Mouse (Mus musculus) embryonic stem cell, embryonic (primary cell): ENCODE measurements around the gene Tmsb15b1.

ENCODE experiments used
- CTCF ChIA-PET, 4 experiments: fragments of 300-600 bp in 2 of 4; fragments of 350-600 bp in 2 of 4; sonication (Branson Sonifier 250); formaldehyde crosslinking; loops; one replicate each; lab custom pipeline; 2022; ENCODE audit warnings: inconsistent platforms in 2 of 4; lab: Charles Lee
- POLR2A ChIA-PET, 4 experiments: fragments of 300-600 bp in 2 of 4; fragments of 350-600 bp in 2 of 4; sonication (Branson Sonifier 250); formaldehyde crosslinking; loops; one replicate each; lab custom pipeline; 2022; ENCODE audit warnings: antibody characterized with exemption in 4 of 4, inconsistent platforms in 1 of 4; lab: Charles Lee

Tmsb15b1 gene

DNA sequence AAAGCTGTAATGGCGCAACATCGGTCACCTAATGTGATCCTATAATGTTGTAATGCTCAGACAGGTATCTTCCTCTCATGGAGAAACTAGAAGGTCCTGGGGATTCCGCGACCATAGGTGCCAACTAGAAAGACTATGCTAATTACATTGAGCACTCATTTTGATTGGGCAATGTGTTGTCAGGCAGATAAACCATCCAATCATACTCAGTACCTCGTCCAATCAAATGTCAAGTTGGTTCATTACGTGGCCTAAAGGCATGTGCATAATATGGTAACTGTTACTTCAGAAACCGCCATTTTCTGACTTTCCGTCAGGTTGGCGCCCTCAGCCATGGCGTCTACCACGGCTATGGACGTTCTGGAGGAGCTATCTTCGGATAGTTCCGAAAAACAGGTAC, 49.6 kb downstream of the Tmsb15b1 start, which contains the start of gene H2bfm:
Gene H2bfm, plus strand, starts transcription at position 295 of the 400 bp plus-strand sequence.
- CTCF ChIA-PET: interaction anchor here in 1 of 4 experiments (0.6 kb wide), 1 partner anchor 243 kb away, joined by 3 read pairs; no protein-coding TSS in a partner anchor
- POLR2A ChIA-PET: no interaction called here

DNA sequence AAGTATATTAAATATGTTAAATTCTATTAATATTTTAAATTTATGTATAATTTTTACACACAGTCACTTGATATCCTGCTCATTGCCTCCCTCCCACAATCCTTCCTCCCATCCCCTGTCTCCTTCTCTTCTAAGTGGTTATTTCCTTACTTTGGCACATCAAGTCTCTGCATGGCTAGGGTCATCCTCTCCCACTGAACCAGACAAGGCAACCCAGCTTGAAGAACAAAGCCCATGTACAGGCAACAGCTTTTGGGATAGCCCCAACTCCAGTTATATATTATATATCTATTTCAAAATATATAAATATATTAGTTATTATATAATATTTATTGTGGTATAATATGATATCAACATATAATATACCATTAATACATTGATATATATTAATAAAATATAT, 50.8 kb downstream of the Tmsb15b1 start:
- ChIA-PET CTCF (no interaction called here), POLR2A (no interaction called here)
